Mouse (Mus musculus) lung, embryonic 14.5 days (tissue): ENCODE results near the gene Lrrc74a. TPM values are rescaled to one million over a fixed set of nuclear protein-coding genes. Genes with fewer than 3 reads are reported as not detected.

Experiments used
- ATAC-seq: fragments of 200-750 bp; cut with Nextera tagmentation; 2 replicates; pipeline ENCODE4 v1.8.0; 2017; ENCODE audit warnings: mild to moderate bottlenecking, moderate TSS enrichment, moderate library complexity; ENCODE audit not compliant: insufficient read depth
- DNase-seq: peaks from one replicate; pipeline ENCODE4 v3.0.0-alpha.2; 2015
- H3K27ac ChIP-seq: fragments of 300-500 bp; sonication (generic); 2 replicates; pipeline ENCODE4 v1.5.1; 2014; ENCODE audit warnings: low read depth, mild to moderate bottlenecking, moderate library complexity
- H3K27me3 ChIP-seq: fragments of 300-500 bp; sonication (generic); 2 replicates; pipeline ENCODE4 v1.6.1; 2014; ENCODE audit warnings: low read length, control low read depth; ENCODE audit not compliant: insufficient read depth
- H3K36me3 ChIP-seq: fragments of 300-500 bp; sonication (generic); 2 replicates; pipeline ENCODE4 v1.6.1; 2014; ENCODE audit warnings: control low read depth; ENCODE audit not compliant: insufficient read depth
- H3K4me1 ChIP-seq: fragments of 300-500 bp; sonication (generic); 2 replicates; pipeline ENCODE4 v1.6.1; 2014; ENCODE audit warnings: antibody characterized with exemption, control low read depth; ENCODE audit not compliant: insufficient read depth
- H3K4me2 ChIP-seq: fragments of 300-500 bp; sonication (generic); 2 replicates; pipeline ENCODE4 v1.6.1; 2014; ENCODE audit warnings: mild to moderate bottlenecking
- H3K4me3 ChIP-seq: fragments of 300-500 bp; sonication (generic); 2 replicates; pipeline ENCODE4 v1.5.1; 2014; ENCODE audit warnings: low read depth, low read length
- H3K9ac ChIP-seq: fragments of 300-500 bp; sonication (generic); 2 replicates; pipeline ENCODE4 v1.6.1; 2014
- H3K9me3 ChIP-seq: fragments of 300-500 bp; sonication (generic); 2 replicates; pipeline ENCODE4 v1.6.1; 2016; ENCODE audit warnings: low read depth, low read length, control low read depth
- CTCF ChIP-seq: IDR thresholded peaks from 2 replicates; pipeline ENCODE4 v1.5.1; 2016; ENCODE audit warnings: antibody characterized with exemption, low read depth
- WGBS: fragments of 180-500 bp; shearing (Covaris S2); extraction: QIAGEN DNeasy Blood & Tissue Kit; methylation state at CpG from one replicate; pipeline ENCODE4 v1.1.7; 2014; 5-methylcytosine and 5-hydroxymethylcytosine counted together
- polyA plus RNA-seq: library from polyadenylated mRNA; unstranded; fragments of >200 nt; fragmentation: Nextera tagmentation; extraction: Ambion mirVana; gene quantifications from 2 replicates; pipeline ENCODE4 v1.2.1, GENCODE M21; 2014

The Lrrc74a gene
- polyA plus RNA-seq, 1 experiment from 2014 or later, result not detected

GRCm38 (mm10) chr12:86771823-86772427 lies 37.8 kb downstream of the Lrrc74a start:
- H3K4me1 ChIP-seq, result no peaks in the 10 kb centered on the region; the same call in 1 of the 2 replicates
- DNase-seq (peak; percentile 99), ATAC-seq (peak; percentile 74)
- H3K27me3 ChIP-seq, result no peaks in the 10 kb centered on the region
- H3K4me2 ChIP-seq, result no peak overlapping the region
- peak; percentile 97 for TF ChIP-seq CTCF
- no peak overlapping the region for H3K9ac ChIP-seq
- H3K4me3 ChIP-seq, result no peak overlapping the region
- WGBS, result 10% methylated on average over 12 of the region's 12 CpGs
- H3K36me3 ChIP-seq, result no peaks in the 10 kb centered on the region
- no peaks in the 10 kb centered on the region for H3K9me3 ChIP-seq
- H3K27ac ChIP-seq, result no peak overlapping the region

GRCm38 (mm10) chr12:86772551-86772950 lies 38.4 kb downstream of the Lrrc74a start:
- H3K9me3 ChIP-seq, result no peaks in the 10 kb centered on the region
- no peak for TF ChIP-seq CTCF
- H3K4me3 ChIP-seq, result no peak overlapping the region
- H3K27ac ChIP-seq, result no peak overlapping the region
- H3K4me2 ChIP-seq, result no peak overlapping the region
- no peaks in the 10 kb centered on the region; the same call in 1 of the 2 replicates for H3K4me1 ChIP-seq
- no peak for ATAC-seq
- H3K36me3 ChIP-seq, result no peaks in the 10 kb centered on the region
- no peak overlapping the region for H3K9ac ChIP-seq
- WGBS, result 19% methylated on average over 3 of the region's 3 CpGs
- H3K27me3 ChIP-seq, result no peaks in the 10 kb centered on the region
- DNase-seq, result no peak

GRCm38 (mm10) chr12:86775561-86776280 lies 41.6 kb downstream of the Lrrc74a start:
- 0 out of 2 replicates have a peak overlapping the region, but pooled peaks have one; percentile 11 for H3K9ac ChIP-seq
- H3K36me3 ChIP-seq, result no peaks in the 10 kb centered on the region
- H3K9me3 ChIP-seq, result no peaks in the 10 kb centered on the region
- H3K27me3 ChIP-seq, result no peaks in the 10 kb centered on the region
- DNase-seq (peak; percentile 23), ATAC-seq (no peak)
- H3K27ac ChIP-seq, result peak overlapping the region; percentile 36; the same call in 1 of the 2 replicates
- TF ChIP-seq CTCF, result no peak
- H3K4me1 ChIP-seq, result no peaks in the 10 kb centered on the region
- no peak overlapping the region for H3K4me3 ChIP-seq
- no peak overlapping the region for H3K4me2 ChIP-seq
- 60% methylated on average over 7 of the region's 7 CpGs for WGBS

GRCm38 (mm10) chr12:86776341-86776860 lies 42.2 kb downstream of the Lrrc74a start:
- TF ChIP-seq CTCF, result no peak
- Histone ChIP-seq H3K27ac (no peak overlapping the region; the same call in 1 of the 2 replicates), H3K9ac (no peak overlapping the region), H3K4me1 (no peaks in the 10 kb centered on the region), H3K9me3 (no peaks in the 10 kb centered on the region), H3K4me3 (no peak overlapping the region), H3K36me3 (no peaks in the 10 kb centered on the region), H3K4me2 (no peak overlapping the region), H3K27me3 (no peaks in the 10 kb centered on the region)
- DNase-seq (no peak), ATAC-seq (no peak)
- WGBS, result 78% methylated on average over 7 of the region's 7 CpGs

- Histone ChIP-seq H3K4me3 (no peak overlapping the region), H3K27ac (no peak overlapping the region), H3K9ac (no peak overlapping the region), H3K27me3 (no peaks in the 10 kb centered on the region), H3K4me2 (no peak overlapping the region), H3K9me3 (no peaks in the 10 kb centered on the region), H3K36me3 (no peaks in the 10 kb centered on the region), H3K4me1 (no peaks in the 10 kb centered on the region)
- no peak for DNase-seq
- TF ChIP-seq CTCF, result no peak
- WGBS, result 90% methylated on average over 4 of the region's 4 CpGs
- ATAC-seq, result no peak
Observed at GRCm38 (mm10) chr12:86778531-86778930, 44.4 kb downstream of the Lrrc74a start.

GRCm38 (mm10) chr12:86779206-86779989 lies 45.2 kb downstream of the Lrrc74a start:
- Histone ChIP-seq H3K4me3 (no peak overlapping the region), H3K27ac (no peak overlapping the region), H3K36me3 (no peaks in the 10 kb centered on the region), H3K9me3 (no peaks in the 10 kb centered on the region), H3K9ac (no peak overlapping the region), H3K4me2 (no peak overlapping the region), H3K27me3 (no peaks in the 10 kb centered on the region), H3K4me1 (no peaks in the 10 kb centered on the region)
- DNase-seq (peak; percentile 85), ATAC-seq (no peak)
- 54% methylated on average over 11 of the region's 11 CpGs for WGBS
- TF ChIP-seq CTCF, result peak; percentile 51
